Comparison of ENCODE assay signal across 28 mouse cellular contexts in genomic region chr10:110330030-110330429, GRCm38 (mm10).
A peak's percentile ranks its signal among the peaks of the same experiment; 100 is the strongest.
DNase-seq lines count a peak whose midpoint lies in the region; ATAC-seq and TF ChIP-seq lines count a peak whose summit lies in the region.
"Had no signal": no experiment of that assay in that cellular context is flagged by ENCODE, and none has a peak within 500 bp of the region (broad histone marks: within the 10 kb centered on the region; RNA-seq: fewer than 3 reads in every experiment).

No protein-coding gene starts in this region.

- H3K36me3 ChIP-seq in kidney, embryonic 15.5 days = no peaks in the 10 kb centered on the region
- no peaks in the 10 kb centered on the region for H3K36me3 ChIP-seq in lung, embryonic 14.5 days (ENCODE audit: insufficient read depth)
- H3K36me3 ChIP-seq in lung, postnatal 0 days (ENCODE audit: insufficient read depth, low read length) = no peaks in the 10 kb centered on the region
- H3K36me3 ChIP-seq: embryonic facial prominence, embryonic 10.5 days; embryonic facial prominence, embryonic 13.5 days; forebrain, embryonic 12.5 days; forebrain, embryonic 15.5 days; hindbrain, embryonic 12.5 days had no signal

- no peaks in the 10 kb centered on the region for H3K27me3 ChIP-seq in kidney, embryonic 15.5 days
- no peaks in the 10 kb centered on the region for H3K27me3 ChIP-seq in lung, embryonic 14.5 days (ENCODE audit: insufficient read depth, low read length)
- no peaks in the 10 kb centered on the region for H3K27me3 ChIP-seq in lung, postnatal 0 days (replicated peaks; ENCODE audit: insufficient read depth, low read length)
- H3K27me3 ChIP-seq: embryonic facial prominence, embryonic 13.5 days; forebrain, embryonic 12.5 days; forebrain, embryonic 15.5 days; hindbrain, embryonic 12.5 days had no signal

- H3K9ac ChIP-seq in kidney, embryonic 15.5 days = no peak overlapping the region
- H3K9ac ChIP-seq in lung, embryonic 14.5 days = no peak overlapping the region
- no peak overlapping the region for H3K9ac ChIP-seq in lung, postnatal 0 days (replicated peaks; ENCODE audit: low read depth)
- H3K9ac ChIP-seq: embryonic facial prominence, embryonic 13.5 days; forebrain, embryonic 12.5 days; forebrain, embryonic 15.5 days; hindbrain, embryonic 12.5 days had no signal

- no peak overlapping the region for H3K4me2 ChIP-seq in kidney, embryonic 15.5 days
- no peak overlapping the region for H3K4me2 ChIP-seq in lung, embryonic 14.5 days
- H3K4me2 ChIP-seq in lung, postnatal 0 days (replicated peaks; ENCODE audit: low read depth, low read length) = no peak overlapping the region
- H3K4me2 ChIP-seq: embryonic facial prominence, embryonic 13.5 days; forebrain, embryonic 12.5 days; forebrain, embryonic 15.5 days; heart, embryonic 11.5 days; hindbrain, embryonic 12.5 days had no signal

- H3K4me3 ChIP-seq in kidney, embryonic 15.5 days (replicated peaks) = no peak overlapping the region
- H3K4me3 ChIP-seq in lung, embryonic 14.5 days (ENCODE audit: low read depth, low read length) = no peak overlapping the region
- H3K4me3 ChIP-seq in lung, postnatal 0 days (ENCODE audit: low read depth, low read length) = no peak overlapping the region
- H3K4me3 ChIP-seq in lung, adult 2 months (replicated peaks; ENCODE audit: extremely low read depth, low read depth, low read length) = no peak overlapping the region
- H3K4me3 ChIP-seq: embryonic facial prominence, embryonic 10.5 days; embryonic facial prominence, embryonic 13.5 days; erythroblast, embryonic 14.5 days; forebrain, embryonic 12.5 days; forebrain, embryonic 15.5 days; gastrocnemius, adult 2 months; hindbrain, embryonic 12.5 days had no signal

- TF ChIP-seq POLR2A in lung, adult 2 months (IDR thresholded peaks at IDR 0.05; ENCODE audit: borderline replicate concordance, extremely low read depth, low read depth, low read length) = no peak

- DNase-seq in frontal cortex, adult 2 months (ENCODE audit: extremely low spot score in 1 of 2, low spot score in 1 of 2) = no peak
- no peak for DNase-seq in kidney, adult 8-10 months
- peak; percentile 32 for DNase-seq in lung, embryonic 14.5 days
- no peak for DNase-seq in lung, postnatal 4 days
- DNase-seq in lung, postnatal 0 days (ENCODE audit: low spot score) = peak; percentile 17
- no peak for DNase-seq in lung, adult 2 months
- DNase-seq: adrenal gland, adult 8-10 months; adrenal gland, postnatal 25 days; cerebellum, adult 11-12 months; cerebellum, adult 8-10 months; cerebellum, postnatal 10 days; cerebellum, postnatal 36 days; embryo, embryonic 11 days; gastrocnemius, adult 2 months; gastrocnemius, postnatal 14 days; heart, adult 11 months; heart, postnatal 4 days had no signal

- H3K27ac ChIP-seq in kidney, embryonic 15.5 days = 0 out of 2 replicates have a peak overlapping the region, but pooled peaks have one; percentile 45
- peak overlapping the region; percentile 63; the same call in 1 of the 2 replicates for H3K27ac ChIP-seq in lung, embryonic 14.5 days (ENCODE audit: low read depth)
- H3K27ac ChIP-seq in lung, postnatal 0 days (ENCODE audit: low read length) = no peak overlapping the region
- H3K27ac ChIP-seq: embryonic facial prominence, embryonic 10.5 days; embryonic facial prominence, embryonic 13.5 days; forebrain, embryonic 12.5 days; forebrain, embryonic 15.5 days; gastrocnemius, adult 2 months; hindbrain, embryonic 12.5 days had no signal

- no peak for TF ChIP-seq CTCF in lung, embryonic 14.5 days (IDR thresholded peaks at IDR 0.05; ENCODE audit: low read depth)
- no peak for TF ChIP-seq CTCF in lung, postnatal 0 days (IDR thresholded peaks at IDR 0.05)
- no peak for TF ChIP-seq CTCF in lung, adult 2 months (IDR thresholded peaks at IDR 0.05; ENCODE audit: insufficient read depth, low read length)

- H3K9me3 ChIP-seq in kidney, embryonic 15.5 days (replicated peaks) = no peaks in the 10 kb centered on the region
- H3K9me3 ChIP-seq in lung, embryonic 14.5 days (ENCODE audit: low read depth, low read length) = no peaks in the 10 kb centered on the region
- no peaks in the 10 kb centered on the region for H3K9me3 ChIP-seq in lung, postnatal 0 days (ENCODE audit: low read length)
- H3K9me3 ChIP-seq: embryonic facial prominence, embryonic 10.5 days; embryonic facial prominence, embryonic 13.5 days; forebrain, embryonic 12.5 days; forebrain, embryonic 15.5 days; hindbrain, embryonic 12.5 days had no signal

- TF ChIP-seq EP300 in lung, postnatal 0 days (IDR thresholded peaks at IDR 0.05) = no peak

- 0 out of 2 replicates have a peak, but pooled peaks have one; percentile 32 for ATAC-seq in frontal cortex, adult (ENCODE audit: low TSS enrichment)
- peak; percentile 54; the same call in 1 of the 2 replicates for ATAC-seq in kidney, embryonic 15.5 days (replicated peaks; ENCODE audit: low FRiP score)
- peak; percentile 66; the same call in 1 of the 2 replicates for ATAC-seq in lung, embryonic 14.5 days (ENCODE audit: insufficient read depth)
- ATAC-seq in lung, postnatal 0 days = no peak
- ATAC-seq: activated CD4-positive, CD25-positive, alpha-beta regulatory T cell, adult 4 months; forebrain, embryonic 15.5 days; hindbrain, embryonic 16.5 days had no signal

- WGBS in kidney, embryonic 15.5 days = 64% methylated on average over 5 of the region's 5 CpGs
- 47% methylated on average over 5 of the region's 5 CpGs for WGBS in lung, embryonic 14.5 days
- WGBS in lung, postnatal 0 days = 42% methylated on average over 5 of the region's 5 CpGs
- WGBS in lung, adult 2 months = 61% methylated on average over 5 of the region's 5 CpGs

- H3K4me1 ChIP-seq in kidney, embryonic 15.5 days = peaks cover 4% of the 10 kb centered on the region; the same call in 1 of the 2 replicates
- H3K4me1 ChIP-seq in lung, embryonic 14.5 days (ENCODE audit: insufficient read depth) = no peaks in the 10 kb centered on the region
- H3K4me1 ChIP-seq in lung, postnatal 0 days (ENCODE audit: insufficient read depth, low read depth, low read length) = no peaks in the 10 kb centered on the region
- no peaks in the 10 kb centered on the region for H3K4me1 ChIP-seq in lung, adult 2 months (ENCODE audit: control insufficient read depth, insufficient read depth, low read length)
- H3K4me1 ChIP-seq: embryonic facial prominence, embryonic 10.5 days; embryonic facial prominence, embryonic 13.5 days; forebrain, embryonic 12.5 days; hindbrain, embryonic 12.5 days had no signal

Comparison
In these comparisons a context has a peak if more than half of its experiments do, and no peak if none do; other contexts are left out.
1. DNase-seq: peak in lung, embryonic 14.5 days (single experiment) and lung, postnatal 0 days (single experiment); none in frontal cortex, adult 2 months (0 of 2), kidney, adult 8-10 months (0 of 2), lung, postnatal 4 days (0 of 2) and lung, adult 2 months (single experiment).